Mouse (Mus musculus): ENCODE measurements around the gene Ms4a12.

GRCm38 (mm10) chr19:11232348-11232747 is at the start of gene Ms4a12:
- TF ChIP-seq POLR2A (IDR thresholded peaks at IDR 0.05; ENCODE audit: insufficient read depth, low read depth, low read length) (no peak), EP300 (IDR thresholded peaks at IDR 0.05; ENCODE audit: insufficient read depth, low read depth, low read length) (no peak)

Measured in heart, adult 2 months (tissue).